Mouse (Mus musculus) ES-E14 (cell line): ENCODE data around the gene Klhl2.

Experiments
- MAFK ChIP-seq: IDR thresholded peaks from 2 replicates; pipeline ENCODE4 v1.6.1; 2014; ENCODE audit warnings: mild to moderate bottlenecking, low read depth, low read length, inconsistent platforms; ENCODE audit not compliant: insufficient read depth
- ZC3H11A ChIP-seq: IDR thresholded peaks from 2 replicates; pipeline ENCODE4 v1.6.1; 2012; ENCODE audit warnings: low read depth, mild to moderate bottlenecking, inconsistent platforms, low read length, borderline replicate concordance
- ZNF384 ChIP-seq: IDR thresholded peaks from 2 replicates; pipeline ENCODE4 v1.6.1; 2012; ENCODE audit warnings: low read depth, low read length, inconsistent platforms

GRCm38 (mm10) chr8:64740547-64741211 lies 109.1 kb downstream of the Klhl2 start:
- TF ChIP-seq ZC3H11A, result no peak
- TF ChIP-seq ZNF384, result no peak
- no peak for TF ChIP-seq MAFK
